Mouse (Mus musculus) testis, adult 2 months (tissue): Measurements from ENCODE around the gene Spata16.

Experiments
- CTCF ChIP-seq: fragments of 200-500 bp; IDR thresholded peaks from 2 replicates; pipeline ENCODE4 v1.5.1; 2012; ENCODE audit warnings: low read depth, mild to moderate bottlenecking, inconsistent platforms, low read length, moderate library complexity; ENCODE audit not compliant: control insufficient read depth, insufficient read depth, insufficient replicate concordance
- POLR2A ChIP-seq: fragments of 200-500 bp; IDR thresholded peaks from 2 replicates; pipeline ENCODE4 v1.6.1; 2012; ENCODE audit warnings: low read depth, mild to moderate bottlenecking, inconsistent platforms, low read length, moderate library complexity; ENCODE audit not compliant: control insufficient read depth

DNA sequence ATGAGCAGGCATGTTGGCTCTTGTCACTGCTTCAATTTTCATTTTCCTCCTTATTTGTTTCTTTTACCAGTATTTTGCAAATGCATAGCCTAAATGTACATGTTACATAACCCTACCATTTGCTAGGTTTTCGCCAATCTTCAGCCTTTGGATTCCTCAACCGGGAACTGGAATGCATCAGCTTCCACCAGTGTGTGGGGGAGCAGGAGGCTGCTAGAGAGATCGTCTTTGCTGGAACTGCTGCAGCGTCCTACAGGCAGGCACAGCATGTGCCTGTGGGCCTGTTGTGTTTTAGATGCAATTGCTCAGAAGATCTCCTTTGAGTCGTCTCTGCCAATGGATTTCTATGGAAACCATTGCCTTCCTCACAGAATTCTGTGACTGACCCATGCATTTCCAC lies 182.0 kb downstream of the Spata16 start:
- no peak for TF ChIP-seq CTCF
- no peak for TF ChIP-seq POLR2A
